Mouse (Mus musculus) brain, embryonic 18.5 days (tissue): ENCODE results near the gene Traip.

ENCODE experiments used
- DNase-seq: peaks from one replicate; pipeline ENCODE4 v3.0.0-alpha.2; 2012; ENCODE audit warnings: low read depth, low spot score

The Traip gene

DNA sequence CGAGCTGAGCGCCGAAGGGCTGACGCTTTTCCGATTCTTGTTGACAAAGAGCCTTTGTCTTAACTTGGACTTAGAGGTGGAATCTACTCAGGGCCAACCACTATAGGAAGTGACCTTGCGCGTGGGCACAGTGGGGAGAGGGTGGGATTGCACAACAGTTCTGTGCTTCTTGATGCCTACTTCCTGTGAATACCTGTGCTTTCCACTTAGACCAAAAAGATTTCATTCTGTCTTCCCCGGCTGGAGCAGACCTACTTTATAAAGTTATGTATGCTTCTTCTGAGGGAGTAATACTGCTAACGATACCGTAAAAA, at the start of gene Traip:
Gene Traip, plus strand, starts transcription at position 215 of the 314 bp plus-strand sequence.
- no peak for DNase-seq

DNA sequence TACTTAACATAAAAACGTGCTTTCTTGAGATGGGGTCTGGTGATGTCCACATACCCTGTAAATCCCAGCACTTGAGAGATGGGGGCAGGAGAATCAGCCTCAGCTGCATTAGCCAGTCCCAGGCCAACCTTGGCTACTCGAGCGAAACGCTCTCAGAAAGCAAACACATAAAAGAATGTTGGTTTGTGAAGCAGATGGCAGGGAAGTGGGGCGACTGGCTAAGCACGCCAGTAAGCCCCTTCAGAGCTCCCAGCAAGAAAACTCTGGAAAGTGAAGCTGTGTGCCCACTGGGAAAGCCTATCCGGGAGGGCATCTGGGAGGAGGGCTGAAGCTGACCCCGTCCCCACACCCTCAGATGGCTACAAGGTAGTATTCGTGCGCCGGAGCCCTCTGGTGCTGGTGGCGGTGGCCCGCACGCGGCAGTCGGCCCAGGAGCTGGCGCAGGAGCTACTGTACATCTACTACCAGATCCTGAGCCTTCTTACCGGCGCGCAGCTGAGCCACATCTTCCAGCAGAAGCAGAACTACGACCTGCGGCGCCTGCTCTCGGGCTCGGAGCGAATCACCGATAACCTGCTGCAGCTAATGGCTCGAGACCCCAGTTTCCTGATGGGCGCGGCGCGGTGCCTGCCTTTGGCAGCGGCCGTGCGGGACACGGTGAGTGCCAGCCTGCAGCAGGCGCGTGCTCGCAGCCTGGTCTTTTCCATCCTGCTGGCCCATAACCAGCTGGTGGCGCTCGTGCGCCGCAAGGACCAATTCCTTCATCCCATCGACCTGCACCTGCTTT, 48.9 kb upstream of the Traip start:
- DNase-seq, result no peak

DNA sequence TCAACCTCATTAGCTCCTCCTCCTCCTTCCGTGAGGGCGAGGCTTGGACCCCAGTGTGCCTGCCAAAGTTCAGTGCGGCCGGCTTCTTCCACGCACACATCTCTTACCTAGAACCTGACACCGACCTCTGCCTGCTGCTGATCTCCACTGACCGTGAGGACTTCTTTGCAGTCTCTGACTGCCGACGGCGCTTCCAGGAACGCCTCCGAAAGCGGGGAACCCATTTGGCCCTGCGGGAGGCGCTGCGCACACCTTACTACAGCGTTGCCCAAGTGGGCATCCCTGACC, 48.4 kb upstream of the Traip start:
- DNase-seq, result no peak

DNA sequence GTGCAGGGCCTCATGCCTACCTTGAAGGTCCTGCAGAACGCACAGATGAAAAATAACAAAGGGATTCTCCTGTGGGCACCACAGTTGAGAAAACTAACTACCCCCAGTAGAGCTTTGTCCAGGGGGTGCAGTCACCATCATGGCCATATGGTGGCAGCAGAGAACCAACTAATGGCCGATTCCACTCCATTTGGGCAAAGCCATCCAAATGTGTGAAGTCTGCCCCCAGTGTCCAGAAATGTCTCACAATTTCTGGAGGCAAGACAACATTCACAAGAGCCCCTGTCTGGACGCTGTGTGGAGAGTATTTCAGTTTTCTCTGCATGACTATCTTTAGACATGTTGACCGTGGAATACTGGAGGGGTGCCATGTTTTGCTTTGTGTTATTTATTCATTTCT, 45.2 kb upstream of the Traip start:
- DNase-seq, result no peak

DNA sequence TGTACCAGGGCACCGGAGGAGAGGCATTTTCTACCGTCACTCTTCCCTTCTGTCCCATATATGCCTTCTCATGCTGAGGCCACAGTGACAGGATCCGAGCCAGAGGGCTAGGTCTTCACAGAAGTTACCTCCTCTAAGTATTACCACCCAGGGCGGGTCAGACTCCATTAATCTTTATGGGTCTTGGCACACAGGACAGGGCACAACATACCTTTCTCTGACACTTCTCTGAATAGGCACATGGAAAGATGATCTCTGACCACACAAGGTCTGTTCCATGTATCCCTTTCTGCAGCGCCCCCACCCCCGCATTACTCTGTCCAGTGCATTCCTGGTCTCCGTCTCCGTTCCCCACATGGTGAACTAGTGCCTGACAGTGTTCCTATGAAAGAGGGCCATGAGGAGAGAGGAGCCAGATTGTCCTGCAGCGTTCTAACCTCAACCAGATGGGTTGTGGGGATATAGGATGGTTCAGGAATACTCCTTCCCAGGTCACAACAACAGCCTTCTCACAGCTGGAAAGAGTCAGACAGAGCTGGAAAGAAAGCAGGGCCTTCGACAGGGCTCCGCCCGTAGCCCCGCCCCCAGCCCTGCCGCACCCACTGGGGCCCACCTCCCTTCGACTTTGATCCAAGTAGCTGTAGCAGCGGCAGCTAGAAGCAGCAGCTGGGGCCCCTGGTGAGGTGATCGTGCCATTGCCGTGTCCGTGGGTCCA, 43.5 kb upstream of the Traip start, which contains the start of gene Mst1r:
Gene Mst1r, plus strand, starts transcription at position 622 of the 715 bp plus-strand sequence.
- no peak for DNase-seq

DNA sequence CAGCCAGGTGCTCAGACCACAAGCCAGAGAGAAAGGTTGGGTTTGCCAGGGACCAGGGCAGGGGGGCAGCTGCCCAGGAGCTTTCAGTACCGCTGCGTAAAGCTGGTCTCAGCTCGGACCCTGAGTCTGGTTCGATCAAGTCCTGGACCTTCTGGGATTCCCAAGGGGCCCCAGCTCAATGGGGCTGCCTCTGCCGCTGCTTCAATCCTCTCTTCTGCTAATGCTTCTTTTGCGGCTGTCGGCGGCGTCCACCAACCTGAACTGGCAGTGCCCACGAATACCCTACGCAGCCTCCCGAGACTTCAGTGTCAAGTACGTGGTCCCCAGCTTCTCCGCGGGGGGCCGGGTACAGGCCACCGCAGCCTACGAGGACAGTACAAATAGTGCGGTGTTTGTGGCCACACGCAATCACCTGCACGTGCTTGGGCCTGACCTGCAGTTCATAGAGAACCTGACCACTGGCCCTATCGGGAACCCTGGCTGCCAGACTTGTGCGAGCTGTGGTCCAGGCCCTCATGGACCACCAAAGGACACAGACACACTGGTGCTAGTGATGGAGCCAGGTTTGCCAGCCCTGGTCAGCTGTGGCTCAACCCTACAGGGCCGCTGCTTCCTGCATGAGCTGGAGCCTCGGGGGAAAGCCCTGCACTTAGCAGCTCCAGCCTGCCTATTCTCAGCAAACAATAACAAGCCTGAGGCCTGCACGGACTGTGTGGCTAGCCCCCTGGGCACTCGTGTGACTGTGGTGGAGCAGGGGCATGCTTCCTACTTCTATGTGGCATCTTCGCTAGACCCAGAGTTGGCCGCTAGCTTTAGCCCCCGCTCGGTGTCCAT, 42.8 kb upstream of the Traip start:
- DNase-seq, result no peak

DNA sequence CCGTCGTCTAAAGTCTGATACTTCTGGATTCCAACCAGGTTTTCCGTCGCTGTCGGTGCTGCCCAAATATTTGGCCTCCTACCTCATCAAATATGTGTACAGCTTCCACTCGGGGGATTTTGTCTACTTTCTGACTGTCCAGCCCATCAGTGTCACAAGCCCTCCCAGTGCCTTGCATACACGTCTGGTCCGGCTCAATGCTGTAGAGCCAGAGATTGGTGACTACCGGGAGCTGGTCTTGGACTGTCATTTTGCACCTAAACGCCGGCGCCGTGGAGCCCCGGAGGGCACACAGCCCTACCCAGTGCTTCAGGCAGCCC, 42.2 kb upstream of the Traip start:
- DNase-seq, result no peak

DNA sequence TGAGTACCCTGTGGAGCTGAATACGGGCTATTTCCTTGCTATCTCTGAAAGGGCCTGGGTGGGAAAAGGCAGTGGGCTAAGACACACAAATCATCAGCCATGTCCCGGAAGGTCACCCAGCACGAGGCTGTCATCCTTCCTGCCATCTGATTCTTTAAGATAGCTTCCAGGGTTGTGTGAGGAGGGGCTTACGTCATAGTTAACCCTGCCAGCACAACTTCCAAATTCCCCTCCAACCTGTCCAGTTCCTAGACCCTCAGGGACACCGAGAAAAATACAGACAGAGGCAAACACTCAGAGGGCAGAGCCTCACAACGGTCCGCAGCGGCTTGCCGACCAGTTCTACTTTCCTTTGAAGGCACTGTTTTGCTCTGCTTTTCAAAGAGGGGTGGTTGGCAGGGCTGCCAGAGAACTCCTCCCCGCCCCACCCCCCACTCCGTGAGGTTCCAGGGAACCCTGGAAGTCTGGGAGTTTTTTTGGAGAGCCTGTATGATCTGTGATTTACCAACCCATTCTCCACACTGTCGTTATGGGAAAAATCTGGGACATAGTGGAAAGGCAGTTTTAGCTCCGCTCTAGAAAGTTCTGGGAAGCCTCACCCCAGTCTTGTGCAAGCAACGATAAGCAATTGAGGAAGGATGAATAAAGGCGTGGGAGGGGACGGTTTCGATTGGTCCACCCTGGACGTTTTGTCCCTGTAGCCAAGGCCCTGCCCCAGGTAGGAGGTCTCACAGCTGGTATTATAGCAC, 41.4 kb upstream of the Traip start:
- no peak for DNase-seq

DNA sequence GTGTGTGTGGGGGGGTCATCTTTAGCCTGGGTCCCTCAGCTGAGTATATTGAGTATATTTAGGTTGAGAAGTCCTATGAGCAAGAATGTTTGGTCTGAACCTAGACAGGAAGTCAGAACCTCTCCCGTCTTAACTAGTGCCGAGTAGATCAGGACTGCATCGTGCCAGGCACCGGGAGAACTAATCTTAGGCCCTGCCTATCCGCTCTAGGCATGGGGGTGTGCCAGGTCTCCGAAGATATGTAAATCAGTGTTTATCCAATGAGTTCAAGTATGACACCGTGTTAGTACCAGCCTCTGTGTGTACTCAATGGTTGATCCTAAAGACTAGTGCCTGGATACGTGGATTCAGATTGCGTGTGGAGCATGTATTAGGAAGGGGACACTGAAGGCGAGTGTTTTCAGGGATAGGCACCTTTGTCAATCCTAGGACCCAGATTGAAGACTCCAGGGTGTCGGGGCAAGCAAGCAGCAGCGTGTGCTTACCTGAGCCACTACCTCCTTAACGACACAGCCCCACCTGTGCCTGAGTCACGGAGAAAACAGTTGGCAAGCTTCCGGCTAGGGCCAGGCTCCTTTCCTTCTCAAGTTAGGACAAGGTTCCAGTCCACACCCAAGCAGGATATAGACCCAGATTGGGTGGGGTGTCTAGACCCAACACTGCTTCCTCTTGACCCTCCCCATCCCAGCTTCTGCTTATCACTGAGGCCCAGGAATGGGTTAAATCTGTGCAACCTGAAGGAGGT, 39.7 kb upstream of the Traip start:
- no peak for DNase-seq

DNA sequence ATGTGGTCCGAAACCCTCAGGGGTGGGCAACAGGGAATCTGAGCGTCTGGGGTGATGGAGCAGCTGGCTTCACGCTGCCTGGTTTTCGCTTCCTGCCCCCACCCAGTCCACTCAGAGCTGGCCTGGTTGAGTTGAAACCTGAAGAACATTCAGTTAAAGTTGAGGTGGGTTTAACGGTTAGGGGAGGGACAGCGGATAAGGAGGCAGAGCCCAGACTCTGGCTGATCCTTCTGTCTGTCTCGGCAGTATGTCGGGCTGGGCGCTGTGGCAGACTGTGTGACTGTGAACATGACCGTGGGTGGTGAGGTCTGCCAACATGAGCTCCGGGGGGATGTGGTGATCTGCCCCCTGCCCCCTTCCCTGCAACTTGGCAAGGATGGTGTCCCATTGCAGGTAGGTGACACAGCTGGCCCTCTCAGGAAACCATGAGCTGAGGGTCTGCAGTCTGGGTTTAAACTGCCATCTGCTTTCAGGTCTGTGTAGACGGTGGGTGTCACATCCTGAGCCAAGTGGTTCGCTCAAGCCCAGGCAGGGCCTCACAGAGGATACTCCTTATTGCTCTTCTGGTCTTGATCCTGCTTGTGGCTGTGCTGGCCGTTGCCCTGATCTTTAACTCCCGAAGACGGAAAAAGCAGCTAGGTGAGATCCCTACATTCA, 35.0 kb upstream of the Traip start:
- no peak for DNase-seq

DNA sequence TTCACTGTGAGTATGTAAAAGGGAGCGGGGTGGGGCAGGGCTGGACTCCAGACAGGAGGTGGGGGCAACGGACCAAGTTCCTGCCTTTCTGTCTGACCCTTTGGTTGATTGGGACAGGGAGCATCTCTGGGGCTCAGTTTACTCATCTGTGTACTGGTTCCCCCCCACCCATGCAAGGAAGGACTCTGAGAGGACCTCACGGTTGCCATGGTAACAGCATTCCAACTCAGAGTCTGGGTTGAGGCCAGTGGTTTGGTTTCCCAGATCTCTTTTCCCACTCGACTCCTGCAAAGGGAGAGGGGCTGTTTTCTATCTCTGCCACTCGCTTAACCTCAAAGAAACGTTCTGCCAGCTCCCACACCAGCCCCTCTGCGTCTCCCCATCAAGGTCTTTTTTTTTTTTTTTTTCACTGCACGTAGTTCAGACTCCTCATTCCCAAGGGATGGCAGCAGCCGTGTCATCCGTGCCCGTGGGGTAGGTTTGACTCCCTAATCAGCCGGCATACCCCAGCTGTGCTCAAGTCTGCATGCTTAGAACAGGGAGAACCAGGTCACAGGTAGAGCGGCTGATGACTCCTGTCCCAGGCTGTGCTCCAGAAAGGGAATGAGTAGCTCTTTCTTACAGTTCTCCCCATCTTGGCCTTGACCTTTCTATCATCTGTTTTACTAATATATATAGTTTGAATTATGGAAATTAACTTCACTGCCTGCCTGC, 31.9 kb upstream of the Traip start:
- DNase-seq, result no peak

DNA sequence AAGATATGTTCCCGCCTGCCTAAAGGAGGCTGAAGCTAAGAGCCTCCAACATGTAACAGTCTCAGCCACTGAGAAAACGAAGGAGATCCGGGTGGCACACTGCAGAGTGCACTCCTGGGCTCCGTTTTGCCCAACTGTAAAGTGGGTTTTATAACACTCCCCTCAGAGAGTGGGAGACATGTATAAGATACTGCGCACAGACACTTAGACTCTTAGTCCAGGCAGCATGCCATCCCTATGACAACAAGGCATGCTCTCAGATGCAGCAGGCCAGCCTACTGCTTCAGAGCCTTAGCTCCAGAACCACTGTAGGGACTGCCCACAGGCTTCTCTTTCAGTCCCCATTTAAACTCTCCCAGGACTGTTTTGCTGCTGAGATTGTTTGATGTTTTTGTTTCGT, 31.1 kb upstream of the Traip start:
- no peak for DNase-seq

DNA sequence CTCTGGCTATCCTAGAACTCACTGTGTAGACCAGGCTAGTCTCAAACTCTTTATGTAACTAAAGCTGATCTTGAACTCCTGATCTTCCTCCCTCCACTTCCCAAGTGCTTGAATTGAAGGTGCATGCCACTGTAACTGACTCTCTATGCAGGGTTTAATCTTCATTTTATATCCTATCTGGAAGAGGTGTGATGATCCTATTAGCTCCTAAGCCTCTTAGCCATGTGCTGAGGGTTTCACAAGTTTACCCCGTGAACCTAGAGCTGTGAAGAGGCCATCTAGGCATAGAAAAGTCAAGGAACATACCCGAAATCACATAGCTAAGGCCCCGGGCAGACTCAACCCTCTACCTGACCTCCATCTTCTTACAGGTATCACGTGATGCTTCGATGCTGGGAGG, 30.5 kb upstream of the Traip start:
- no peak for DNase-seq

DNA sequence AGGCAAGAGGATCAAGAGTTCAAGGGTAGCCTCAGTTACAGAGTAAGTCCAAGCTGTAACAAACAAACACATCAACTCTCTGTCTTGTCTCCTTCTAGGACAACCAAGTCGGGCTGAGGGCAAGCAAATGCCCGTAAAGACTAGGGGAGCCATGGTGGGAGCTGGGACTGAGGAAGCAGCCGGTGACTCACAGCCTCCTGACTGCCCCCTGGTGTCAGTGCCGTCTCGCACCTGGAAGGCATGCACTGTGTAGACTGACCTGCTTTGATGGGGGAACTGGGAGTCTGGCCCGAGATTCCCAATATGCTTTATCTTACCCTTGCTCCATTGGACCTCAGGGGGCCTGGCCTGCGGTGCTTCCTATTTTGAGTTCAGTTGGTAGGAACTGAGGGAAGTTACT, 26.9 kb upstream of the Traip start:
- no peak for DNase-seq

DNA sequence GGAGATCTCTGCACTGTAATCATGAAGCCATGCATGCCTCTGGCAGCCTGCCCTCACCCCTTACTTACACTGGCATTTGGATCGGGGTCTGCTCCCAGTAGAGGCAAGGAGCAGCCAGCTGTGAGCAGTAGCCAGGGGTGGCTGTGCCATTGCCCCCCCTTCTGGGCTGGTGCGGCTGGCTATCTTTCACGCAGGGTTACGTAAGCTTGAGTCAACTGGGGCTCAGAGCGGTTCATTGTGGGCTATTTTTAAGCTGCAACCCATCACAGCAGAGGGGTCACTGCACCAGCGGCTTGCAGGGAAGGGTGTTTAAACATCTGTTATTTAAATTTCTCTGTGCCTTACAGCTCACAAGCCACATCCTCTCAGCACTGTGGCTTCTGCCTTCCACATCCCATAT, 26.0 kb upstream of the Traip start:
- DNase-seq, result no peak

DNA sequence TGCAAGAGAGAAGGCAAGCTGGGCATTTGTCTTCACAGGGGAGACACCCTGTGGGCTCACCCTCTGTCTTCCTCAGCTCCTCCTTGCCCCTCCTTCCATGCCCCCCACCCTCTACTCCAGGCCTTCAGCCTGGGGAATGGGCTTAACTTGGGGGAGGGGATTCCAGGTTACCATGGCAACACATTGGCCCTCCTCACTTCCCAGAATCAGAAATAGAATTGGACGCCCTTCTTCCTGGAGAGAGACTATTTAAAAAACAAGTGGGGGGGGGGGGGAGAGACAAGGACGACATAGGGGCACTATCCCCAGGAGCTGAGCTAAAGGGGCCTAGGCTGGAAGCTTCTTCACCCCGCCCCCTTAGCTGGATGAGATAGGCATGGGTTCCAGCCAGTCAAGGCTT, 24.7 kb upstream of the Traip start:
- no peak for DNase-seq

DNA sequence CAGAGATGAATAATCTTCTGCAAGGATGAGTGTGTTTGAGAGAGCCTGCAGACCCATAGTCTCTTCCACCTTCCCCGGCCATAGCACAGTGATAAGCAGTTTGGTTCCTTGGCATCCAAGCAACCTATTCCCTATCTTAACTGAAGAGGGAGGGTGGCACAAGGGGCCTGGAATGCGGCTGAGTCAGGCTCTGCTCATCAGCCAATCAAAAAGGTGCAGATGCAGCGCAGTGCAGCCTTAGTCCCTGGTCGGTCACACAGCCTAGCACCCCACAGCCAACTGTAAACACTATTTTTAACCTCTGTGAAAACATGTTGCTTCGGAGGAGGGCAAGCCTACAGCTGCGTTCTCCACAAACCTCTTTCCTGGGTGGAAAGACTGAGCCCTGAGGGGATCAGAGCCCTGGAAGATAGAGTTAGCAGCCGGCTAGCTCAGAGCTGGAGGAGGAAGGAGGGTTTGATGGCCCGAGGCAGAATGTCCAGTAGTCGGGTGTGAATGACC, 23.0 kb upstream of the Traip start:
- DNase-seq, result no peak

DNA sequence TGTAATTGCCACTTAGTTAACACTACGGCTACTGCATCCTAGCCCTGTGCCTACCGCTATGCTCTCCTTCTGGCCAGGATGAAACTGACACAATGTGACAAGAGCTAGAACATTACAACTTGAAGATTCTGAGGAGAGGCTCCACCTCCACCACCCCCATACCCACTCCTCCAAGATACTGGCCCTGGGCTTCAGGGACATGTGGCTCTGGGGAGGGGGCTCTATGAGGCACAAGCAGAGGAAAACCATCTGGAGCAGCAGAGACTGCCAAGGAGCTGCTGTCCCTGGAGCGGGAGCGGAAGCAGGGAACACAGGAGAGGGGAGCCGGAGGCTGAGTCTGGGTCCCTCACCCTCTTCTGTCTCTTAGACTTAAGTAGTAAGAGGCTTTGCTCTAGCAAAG, 22.2 kb upstream of the Traip start:
- DNase-seq, result no peak

DNA sequence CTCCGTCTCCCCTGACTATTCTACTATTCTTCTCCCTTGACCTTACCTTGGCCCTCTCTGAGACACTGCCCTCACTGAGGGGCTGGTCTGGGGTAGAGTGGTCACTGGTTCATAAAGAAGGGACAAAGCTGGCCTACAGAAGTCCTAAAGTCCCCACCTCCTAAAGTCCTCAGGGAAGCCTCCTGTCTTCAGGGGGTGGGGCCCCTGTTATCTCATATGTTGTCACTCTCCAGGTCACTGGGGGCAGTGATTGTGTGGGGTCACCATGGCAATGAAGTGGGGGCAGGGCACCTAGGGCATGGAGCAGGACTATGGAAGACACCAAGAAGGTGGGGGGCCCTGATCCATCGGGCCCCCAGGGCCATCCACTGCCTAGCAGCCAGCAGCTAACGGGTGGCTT, 21.8 kb upstream of the Traip start, which contains the start of gene Actl11:
Gene Actl11, plus strand, starts transcription at position 301 of the 400 bp plus-strand sequence.
- DNase-seq, result no peak

DNA sequence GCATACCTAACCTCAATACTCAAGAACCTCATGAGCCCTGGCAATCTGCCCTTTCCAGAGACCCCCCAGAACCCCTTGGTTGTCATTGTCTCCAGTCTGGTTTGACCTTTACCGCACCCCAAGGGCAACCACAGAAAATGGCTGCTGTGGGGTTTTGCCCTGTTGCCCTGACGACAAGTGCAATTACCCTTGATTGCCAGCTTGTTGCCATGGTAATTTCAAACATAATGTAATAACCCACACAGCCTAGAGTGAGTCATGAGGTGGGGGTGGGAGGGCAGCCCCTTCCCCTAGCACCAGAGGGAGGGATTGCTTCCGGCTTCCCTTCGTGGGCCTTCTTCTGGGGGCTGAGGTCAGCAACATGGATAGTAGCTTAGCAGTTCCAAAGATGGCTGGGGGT, 17.7 kb upstream of the Traip start:
- no peak for DNase-seq
